Mouse (Mus musculus): ENCODE measurements around the gene Padi1.

The Padi1 gene

DNA sequence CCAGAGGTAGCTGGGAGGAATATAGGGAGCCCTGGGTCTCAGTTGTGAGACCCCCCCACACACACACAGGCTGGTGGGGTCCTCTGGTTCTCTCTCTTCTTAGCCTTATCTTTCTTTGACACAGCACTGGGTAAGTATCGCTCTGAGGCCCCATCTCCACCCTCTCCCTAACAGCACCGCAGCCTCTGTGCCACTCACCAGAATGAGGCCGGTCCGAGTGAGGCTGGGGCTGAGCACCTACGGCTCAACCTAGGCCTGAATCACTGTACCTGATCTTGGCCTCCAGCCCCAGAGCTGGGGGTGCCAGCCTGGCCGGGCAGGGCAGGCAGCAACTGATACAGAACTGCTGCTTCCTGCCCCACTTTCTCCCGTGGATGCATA lies 15.2 kb upstream of the Padi1 start:
- no peak for DNase-seq

DNA sequence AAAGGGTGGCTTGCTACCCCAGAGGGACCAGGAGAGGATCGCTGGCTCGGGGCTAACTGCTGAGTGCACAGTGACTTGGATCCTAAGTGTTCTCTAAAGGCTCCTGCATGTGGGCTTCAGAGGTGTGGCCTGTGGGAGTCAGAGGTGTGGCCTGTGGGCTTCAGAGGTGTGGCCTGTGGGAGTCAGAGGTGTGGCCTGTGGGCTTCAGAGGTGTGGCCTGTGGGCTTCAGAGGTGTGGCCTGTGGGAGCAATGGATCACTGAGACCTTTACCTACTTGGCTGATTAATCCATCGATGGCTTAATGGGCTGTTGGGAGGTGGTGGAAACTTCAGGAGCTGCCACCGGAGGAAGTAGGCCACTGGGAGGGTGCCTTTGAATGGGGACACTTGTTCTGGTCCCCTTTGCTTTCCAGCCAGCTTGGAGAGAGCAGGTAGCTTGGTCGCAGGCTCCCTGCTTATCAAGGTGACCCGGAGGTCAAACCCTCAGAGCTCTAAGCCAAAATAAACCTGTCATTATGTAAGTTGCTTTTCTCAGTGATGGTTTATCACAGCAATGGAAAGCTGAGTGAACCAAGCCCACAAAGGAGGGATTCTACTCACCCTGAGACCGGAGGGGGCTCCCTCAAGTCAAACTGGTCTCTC lies 14.7 kb upstream of the Padi1 start:
- no peak for DNase-seq

DNA sequence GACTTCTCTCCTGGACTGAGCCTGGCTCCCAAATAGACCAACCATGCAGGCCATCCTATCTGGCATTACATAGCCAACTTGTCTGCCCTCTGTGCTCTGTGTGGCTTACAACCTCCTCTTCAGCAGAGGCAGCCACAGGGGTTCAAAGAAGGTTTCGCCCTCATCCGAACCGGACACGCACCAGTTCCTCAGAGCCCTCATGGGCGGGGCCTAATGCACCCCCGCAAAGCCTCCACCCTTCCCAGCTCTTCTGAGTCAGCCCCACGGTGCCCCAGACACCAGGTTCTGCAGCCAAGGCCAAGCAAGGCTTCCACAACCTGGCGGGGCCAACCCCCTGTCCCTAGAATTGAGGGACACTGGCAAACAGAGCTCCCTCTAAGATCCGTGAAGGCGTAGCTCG lies 13.7 kb upstream of the Padi1 start:
- no peak for DNase-seq

DNA sequence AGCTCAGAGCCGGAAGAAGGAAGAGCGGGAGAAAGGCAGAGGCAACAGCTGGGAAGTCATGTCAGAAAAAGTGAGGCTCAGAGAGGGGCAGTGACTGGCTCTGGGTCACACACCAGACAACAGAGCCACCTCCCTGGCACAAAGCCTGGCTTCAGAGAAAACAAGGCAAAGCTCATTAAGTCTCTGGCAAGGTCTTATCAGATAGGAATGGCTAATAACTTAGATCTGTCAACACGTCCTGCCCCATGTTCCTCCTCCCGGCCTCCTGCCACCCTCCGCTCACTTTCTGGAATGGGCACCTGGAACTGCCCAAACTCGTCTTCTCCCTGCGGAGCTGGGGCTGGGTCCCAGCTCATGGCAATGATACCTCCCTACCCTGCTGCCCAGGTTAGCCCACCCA lies 12.2 kb upstream of the Padi1 start:
- DNase-seq, result no peak

DNA sequence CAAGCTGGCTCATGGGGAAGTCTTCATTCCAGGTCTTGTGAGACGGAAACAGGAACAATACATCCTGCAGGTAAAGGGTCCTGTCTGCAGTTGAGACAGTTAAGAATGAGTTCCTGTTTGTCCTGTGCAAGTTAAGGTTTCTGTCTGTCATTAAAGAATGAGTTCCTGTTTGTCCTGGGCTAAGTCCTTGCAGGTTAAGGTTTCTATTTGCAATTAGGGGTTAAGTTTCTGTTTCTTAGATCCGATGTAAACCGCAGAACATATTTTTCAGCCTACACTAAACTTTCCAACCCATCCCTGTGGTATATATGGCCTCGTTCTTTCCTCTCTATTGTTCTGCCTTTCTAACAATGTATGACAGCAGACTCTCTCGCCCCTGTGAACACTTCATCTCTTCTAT lies 11.5 kb upstream of the Padi1 start:
- DNase-seq, result no peak

DNA sequence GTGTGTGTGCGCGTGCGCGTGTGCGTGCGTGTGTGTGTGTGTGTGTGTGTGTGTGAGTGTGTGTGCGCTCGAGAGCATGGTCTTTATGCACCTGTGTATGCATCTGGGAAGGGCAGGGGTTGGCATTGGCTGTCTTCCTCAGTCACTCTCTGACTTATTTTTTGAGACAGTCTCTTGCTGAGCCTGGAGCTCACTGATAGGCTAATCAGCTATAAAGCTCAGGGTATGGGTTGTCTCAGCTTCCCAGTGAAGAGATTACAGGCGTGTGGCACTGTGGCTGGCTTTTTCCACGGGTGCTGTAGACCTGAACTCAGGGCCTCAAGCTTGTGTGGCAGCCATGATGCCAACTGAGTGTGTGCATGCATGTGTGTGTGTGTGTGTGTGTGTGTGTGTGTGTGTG lies 9.6 kb upstream of the Padi1 start:
- DNase-seq, result no peak

DNA sequence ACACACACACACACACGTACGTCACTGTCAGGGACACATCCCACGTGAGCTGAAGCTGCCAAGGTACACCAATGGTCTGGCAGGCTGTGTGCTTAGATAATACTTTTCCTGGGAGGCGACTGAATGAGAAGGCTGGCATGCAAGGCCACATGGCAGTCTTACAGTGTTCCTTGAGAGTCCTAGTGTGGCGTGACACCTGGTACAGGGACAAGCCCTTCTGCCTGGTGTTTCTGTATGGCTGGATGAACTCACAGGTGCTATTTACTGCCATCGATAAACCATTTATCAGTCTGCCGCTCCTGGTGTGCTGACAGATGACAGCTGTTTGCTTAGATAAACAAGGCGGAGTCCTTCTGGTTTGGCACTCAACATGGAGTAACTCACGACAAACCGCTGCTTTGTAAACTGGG lies 8.9 kb upstream of the Padi1 start:
- DNase-seq, result no peak

DNA sequence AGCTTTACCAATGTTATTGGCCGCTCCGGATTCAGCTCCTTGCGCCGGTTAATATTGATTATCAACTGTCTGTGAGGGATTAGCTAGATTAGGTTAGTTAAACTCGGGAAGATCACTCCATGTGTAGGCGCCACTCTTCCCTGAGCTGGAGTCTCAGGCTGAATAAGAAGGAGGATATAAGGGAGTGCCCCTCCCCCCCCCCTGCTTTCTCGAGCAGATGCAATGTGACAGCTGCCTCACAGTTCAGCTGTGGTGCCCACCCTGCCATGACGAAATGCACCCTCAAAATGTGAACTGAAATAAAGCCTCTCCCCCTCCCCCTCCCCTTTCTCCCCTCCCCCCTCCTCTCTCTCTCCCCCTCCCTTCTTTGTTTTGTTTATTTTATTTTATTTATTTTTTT lies 8.0 kb upstream of the Padi1 start:
- DNase-seq, result no peak

DNA sequence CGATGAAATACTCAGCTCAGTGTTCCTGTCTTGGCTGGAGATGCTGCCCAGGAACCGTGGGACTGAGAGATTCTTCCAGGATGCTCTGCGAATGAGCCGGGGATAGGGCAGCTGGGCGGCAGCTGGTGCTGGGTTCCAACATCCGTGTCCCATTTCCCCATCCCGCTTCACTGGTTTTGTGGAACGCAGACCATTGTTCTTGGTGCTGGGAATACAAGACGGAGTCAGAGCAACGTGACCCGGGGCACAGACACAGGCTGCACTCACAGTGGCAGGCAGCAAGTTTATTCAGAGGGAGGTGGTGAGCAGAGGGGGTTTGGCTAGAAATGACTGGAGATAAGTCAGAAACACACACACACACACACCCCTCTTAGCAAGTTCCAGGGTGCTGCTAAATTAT lies 3.7 kb upstream of the Padi1 start:
- DNase-seq, result no peak

DNA sequence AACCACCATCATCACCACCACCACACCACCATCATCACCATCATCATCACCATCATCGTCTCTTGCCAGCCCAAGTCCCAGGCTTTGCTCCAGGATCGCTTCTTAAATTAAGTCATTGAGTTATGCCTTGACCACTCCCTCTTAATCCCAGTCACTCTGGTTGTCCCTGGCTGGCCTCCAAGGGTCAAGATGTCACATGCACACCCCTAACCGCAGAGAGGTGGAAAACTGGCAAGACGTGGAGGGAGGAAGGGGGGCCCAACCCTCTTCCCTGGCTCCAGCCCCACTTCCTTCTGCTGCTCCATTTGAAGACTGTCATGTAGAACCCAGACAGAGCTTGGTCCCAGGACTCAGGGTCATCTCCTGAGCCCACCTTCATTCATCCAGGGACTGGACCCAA lies 587 bp downstream of the Padi1 start:
- no peak for DNase-seq

DNA sequence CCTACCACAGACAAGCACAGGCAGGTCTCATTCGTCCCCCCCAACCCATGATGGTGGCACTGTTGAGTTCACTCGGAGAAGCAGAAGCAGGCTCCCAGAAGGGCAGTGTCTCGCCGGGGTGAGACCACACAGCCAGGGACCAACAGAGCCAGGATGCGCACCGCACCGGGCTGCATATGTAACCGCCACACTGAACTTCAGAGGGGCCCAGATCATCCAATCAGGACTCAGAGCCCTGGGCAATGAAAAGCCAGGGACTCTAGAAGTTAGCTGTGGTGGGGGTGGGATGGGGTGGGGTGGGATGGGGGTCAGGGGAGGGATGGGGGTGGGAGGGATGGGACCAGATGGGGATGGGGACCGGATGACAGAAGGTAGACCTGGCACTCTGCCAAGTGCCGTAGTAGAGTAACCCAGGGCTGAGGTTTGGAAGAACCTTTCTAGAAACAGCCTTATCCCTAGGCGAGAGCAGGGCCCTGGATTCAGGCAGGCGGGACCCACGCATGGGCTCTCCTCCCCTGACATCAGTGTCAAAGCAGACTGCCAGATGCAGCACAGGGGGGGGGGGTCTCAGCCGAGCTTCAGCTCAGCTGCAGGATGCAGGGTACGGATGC lies 1.8 kb downstream of the Padi1 start:
- DNase-seq, result no peak

DNA sequence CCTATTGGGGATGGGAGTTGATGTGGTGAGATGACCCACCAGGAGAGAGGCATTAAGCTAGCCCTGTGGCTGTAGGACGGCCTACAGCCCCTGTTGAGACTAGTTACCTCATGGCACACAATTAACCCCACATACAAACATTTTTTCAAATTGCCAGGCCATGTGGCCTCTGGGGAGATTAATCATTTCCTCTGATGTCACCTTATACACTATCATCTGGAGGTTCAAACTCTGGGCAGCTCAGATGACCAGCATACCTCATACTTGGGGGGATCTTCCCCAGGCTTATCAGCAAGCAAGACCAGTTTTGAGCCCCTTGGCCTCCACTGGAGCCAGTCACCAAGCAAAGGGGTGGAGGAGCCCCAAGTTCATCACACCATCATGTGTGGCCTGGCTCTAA lies 2.7 kb downstream of the Padi1 start:
- DNase-seq, result no peak

DNA sequence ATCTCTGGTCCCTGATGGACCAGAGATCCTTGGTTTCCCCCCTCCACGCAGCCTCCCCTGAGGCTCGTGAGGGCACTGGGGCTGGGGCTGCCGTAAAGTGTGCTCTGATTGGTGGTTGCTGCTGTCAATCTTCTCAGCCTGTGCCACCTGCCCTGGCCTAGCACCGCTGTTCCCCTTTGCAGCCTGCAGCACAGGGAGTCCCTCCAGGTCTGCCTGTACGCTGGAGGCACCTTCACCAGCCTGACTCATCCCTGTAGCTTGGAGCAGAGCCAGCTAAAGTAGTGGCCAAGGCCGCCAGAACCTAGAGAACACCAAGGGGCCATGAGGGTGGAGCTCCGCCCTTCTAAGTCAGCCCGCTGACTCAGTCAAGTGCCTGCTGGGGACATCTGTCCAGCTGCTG lies 7.7 kb downstream of the Padi1 start:
- peak; percentile 12 for DNase-seq

DNA sequence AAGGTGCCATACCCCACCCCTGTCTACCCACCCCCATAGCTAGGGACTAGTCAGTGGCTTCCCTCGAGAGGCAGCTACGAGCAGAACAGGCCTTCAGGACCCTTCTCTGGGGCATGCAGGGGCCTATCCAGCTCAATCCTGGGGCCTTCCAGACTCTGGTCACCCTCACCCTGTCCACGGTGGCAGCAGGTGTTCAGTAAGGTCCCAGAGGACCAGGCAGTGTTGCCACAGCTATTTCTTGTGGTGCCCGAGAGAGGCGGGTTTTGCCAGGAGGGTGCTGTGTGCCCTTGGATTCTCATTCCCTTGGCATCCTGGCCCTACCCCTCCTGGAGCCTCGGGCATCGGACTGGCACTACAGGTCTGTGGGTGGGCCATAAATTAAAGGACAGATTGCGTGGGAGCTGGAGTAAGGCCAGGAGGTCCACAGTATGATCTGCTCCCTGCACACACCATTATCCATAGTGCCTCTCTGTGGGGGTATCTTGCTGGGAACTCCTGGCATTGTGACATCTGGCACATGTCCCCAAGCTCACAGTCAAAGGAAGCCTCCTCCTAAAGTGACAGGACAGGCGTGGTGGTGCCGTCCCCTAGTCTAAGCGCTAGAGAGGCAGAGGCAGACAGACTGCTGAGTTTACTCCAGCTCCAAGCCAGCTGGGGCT lies 9.2 kb downstream of the Padi1 start:
- DNase-seq, result no peak

DNA sequence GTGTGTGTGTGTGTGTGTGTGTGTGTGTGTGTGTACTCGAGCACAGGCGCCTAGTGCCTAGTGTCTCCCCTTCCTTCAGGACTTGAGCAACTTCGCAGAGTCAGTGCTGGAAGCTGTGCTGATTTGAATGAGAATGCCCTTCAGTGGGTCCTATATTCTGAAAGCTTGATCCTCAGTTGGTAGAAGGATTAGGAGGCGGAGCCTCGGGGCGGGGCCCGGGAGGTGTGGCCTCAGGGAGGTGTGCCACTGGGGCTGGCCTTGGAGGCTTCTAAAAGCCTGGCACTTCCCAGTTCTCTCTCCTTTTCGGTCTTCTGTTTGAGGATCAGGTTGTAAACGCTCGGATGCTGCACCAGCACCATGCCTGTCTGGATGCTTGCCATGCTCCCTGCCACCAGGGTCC lies 9.9 kb downstream of the Padi1 start:
- DNase-seq, result peak; percentile 25

DNA sequence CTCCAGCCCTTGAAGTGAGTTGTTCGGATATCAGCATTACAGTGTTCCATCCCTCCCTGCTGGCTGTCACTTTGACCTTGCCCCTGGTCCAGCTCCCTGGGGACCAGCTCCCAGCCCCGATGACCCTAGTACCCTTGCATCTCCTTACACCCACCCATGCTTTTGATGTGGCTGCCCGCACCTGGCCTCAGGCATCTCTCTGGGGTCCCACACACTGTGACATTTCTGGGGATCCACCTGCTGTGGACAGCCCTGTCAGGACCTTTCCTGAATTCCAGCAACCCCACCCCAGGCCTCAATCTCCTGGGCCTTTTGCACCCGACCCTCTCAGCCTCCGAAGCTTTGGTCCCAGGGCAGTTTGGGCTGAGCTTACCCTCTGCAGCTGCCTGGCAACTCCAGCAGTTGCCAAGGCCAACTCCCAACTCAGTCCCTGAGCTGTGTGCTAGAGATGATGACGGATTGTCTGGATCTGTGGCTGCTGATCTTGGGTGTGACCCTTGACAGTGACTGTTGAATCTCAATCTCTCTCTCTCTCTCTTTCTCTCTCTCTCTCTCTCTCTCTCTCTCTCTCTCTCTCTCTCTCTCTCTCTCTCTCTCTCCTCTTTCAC lies 11.1 kb downstream of the Padi1 start:
- no peak for DNase-seq

DNA sequence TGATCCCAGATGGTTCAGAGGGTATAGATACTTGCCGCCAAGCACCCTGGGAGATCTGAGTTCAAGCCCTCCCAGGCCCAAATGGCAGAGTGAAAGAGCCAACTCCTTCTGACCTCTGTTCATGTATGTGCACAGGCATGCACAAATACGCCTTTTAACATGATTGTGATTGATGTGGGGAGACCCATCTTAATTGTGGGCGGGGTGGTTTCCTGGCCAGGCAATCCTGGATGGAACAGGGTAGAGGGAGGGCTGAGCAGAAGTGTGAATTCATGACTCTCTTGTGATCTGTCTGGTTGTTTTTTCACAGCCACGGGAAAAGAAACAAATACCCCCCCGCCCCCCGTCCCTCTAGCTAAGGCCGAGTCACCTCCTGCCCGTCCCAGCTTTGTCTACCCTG lies 12.8 kb downstream of the Padi1 start:
- no peak for DNase-seq

DNA sequence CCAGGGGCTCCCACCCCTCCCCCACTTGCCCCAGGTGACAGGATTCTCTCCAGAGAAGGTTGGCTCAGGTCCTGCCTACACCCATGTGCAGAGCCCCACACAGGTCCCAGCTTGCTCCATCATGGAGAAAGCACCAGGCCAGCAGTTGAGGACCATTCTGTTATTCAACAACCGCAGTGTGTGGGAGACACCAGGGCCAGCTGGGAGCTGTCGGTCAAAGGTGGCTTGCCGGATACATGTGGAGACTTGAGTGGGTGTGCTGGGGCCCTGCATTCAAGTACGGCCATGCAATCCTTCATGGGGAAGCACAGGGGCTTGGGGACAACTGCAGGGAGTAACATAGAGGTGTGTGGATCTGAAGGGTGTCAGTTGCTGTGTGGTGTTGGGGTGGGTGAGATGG lies 13.8 kb downstream of the Padi1 start:
- DNase-seq, result no peak

DNA sequence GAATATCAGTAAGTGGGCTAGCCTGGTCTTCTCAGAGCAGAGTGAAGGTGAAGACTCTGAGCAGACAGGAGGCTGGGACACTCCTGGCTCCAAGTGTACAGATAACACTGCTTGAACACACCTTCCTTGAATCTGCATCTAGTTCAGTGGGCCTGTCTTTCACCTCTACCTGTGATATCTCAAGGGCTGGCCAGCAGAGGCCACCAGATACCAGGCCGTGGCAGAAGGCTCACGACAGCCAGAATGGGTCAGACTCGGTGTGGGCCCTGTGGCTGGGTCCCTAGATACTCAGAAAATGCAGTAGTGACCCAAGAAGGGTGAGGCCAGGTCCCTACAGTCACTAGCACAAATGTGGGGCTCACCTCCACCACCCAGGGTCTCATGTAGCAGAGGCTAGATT lies 18.3 kb downstream of the Padi1 start:
- no peak for DNase-seq

DNA sequence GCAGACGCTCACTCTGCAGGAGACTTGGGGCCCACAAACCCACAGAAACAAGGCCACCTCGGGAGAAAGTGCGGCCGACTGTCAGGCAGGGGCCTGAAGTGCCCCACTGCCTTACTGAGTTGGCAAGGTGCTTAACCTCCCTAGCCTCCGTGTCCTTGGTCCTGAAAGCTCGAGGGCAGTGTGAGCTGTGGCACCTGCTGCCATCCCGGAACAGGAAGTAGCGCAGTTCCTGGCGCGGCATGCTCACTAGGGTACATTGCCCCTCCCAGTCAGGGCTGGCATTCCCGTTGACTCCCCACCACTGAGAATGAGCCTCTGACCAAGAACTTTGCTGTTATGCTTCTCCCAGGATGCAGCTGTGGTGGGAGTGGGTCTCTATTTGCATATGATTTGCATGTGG lies 19.6 kb downstream of the Padi1 start:
- no peak for DNase-seq

DNA sequence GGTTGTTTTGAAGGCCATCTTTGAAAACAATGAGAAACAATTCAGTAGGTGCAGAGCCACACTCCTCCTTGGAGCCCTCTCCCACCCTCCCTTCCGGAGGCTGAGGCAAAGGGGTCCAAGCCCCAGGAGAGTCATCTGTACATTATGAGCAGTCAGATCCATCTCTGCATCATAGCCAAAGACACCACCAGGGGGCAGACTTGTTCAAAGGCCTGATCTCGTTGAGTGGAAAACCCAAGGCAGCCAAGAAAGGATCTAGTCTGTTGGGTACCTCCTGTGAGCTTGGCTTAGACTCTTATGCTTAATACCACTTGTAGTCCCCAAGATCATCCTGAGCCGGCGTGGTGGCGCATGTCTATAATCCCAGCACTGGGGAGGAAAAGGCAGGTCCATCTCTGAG lies 23.6 kb downstream of the Padi1 start:
- peak; percentile 27 for DNase-seq

DNA sequence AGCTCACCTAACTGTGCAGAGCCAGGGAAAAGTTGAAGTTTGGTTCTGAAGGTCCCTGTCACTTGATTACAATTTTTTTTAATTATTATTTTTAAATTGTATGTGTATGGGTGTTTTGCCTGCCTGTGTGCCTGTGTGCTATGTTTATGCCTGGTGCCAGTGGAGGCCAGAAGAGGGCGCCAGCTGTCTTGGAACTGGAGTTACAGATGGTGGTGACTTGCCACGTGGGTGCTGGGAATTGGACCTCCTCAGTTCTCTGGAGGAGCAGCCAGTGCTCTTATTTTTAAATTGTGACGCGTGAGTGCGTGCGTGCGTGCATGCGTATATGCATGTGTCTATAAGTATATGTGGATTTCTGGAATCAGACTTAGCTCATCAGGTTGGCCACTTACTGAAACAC lies 28.2 kb downstream of the Padi1 start:
- no peak for DNase-seq

DNA sequence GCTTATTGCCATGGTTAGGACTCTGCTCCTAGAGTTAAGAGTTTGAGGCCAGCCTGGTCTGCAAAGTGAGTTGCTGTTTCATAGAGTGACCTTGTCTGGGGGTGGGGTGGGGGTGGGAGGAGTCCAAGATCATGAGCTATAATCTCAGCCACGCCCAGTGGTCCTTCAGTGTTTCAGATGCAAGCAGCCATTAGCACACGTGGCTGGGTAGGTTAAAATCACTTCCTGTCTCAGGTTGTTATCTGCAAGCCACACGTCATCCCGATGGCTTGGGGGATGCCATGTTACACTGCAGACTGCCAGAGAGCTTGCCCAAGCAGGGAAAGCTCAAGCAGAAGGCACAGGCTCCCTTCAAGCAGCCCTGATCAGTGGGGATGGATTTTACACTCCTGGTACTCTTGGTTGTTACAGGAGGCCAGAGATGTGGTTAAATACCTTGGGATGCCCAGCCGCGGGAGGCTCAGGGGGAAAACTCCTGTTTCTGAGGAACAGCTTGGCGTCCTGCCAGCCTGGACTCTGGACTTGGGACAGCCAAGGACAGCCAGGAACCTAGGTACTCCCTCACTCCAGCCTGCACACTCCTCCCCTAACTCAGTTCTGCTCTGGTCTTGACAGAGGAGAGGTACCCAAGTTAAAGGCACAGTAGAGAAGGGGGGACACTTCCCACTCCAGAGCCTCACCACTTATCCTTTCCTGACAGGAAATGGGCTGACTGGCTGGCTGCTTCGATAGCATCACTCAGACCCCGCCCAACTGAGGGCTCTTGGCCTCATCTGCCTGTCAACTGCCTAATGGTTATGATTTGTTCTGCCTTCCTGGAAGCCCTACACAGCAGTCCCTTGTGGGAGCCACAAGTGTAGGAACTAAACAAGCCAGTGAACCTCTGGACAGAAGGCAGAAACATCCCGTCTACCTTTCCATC lies 29.3 kb downstream of the Padi1 start:
- peak; percentile 87 for DNase-seq
